9 mouse cellular contexts compared by ENCODE assay signal in the genomic region with DNA sequence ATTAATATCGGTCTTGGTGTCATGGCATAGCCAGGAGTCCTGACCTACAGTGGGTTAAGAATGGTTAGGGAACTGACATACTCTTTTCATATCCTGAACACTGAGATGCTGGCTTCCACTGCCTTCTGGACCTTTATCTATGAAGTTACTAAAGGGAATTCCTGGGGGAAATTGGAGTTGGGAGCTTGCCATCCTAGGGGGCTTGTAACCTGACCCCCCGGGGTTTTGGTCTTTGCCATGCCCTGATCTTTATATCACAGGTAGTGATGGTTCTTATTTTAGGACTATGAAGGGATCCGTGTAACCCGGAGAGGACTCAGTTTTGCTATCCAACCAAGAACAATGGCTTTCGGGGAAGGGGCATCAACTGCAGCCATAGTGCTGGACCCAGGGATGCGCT. TPM values are rescaled to one million over a fixed set of nuclear protein-coding genes. Genes with fewer than 3 reads are reported as not detected.
DNase-seq lines count a peak whose midpoint lies in the region; ATAC-seq and TF ChIP-seq lines count a peak whose summit lies in the region.
"Had no signal": no experiment of that assay in that cellular context is flagged by ENCODE, and none has a peak within 500 bp of the region (broad histone marks: within the 10 kb centered on the region; RNA-seq: fewer than 3 reads in every experiment).

No protein-coding gene starts in this region.

- no peak for TF ChIP-seq POLR2A in myocyte (IDR thresholded peaks at IDR 0.05; ENCODE audit: insufficient read length, low read depth)

- H3K4me2 ChIP-seq in hindbrain, postnatal 0 days (ENCODE audit: low read depth, low read length): peak overlapping the region; percentile 58
- H3K4me2 ChIP-seq in myocyte (ENCODE audit: low read depth): peak overlapping the region; percentile 83

- no peak overlapping the region for H3K27ac ChIP-seq in left cerebral cortex, adult 2 months
- H3K27ac ChIP-seq in hindbrain, postnatal 0 days: 0 out of 2 replicates have a peak overlapping the region, but pooled peaks have one; percentile 77

- H3K79me2 ChIP-seq in myocyte (ENCODE audit: control insufficient read depth, insufficient read depth): peaks cover 17% of the 10 kb centered on the region

- no peaks in the 10 kb centered on the region for H3K36me3 ChIP-seq in hindbrain, postnatal 0 days (ENCODE audit: insufficient read depth, low read length)
- H3K36me3 ChIP-seq in myocyte (ENCODE audit: control insufficient read depth, insufficient read depth): no peaks in the 10 kb centered on the region

- H3K4me3 ChIP-seq in left cerebral cortex, adult 2 months: peak overlapping the region; percentile 79
- peak overlapping the region; percentile 53; the same call in 1 of the 2 replicates for H3K4me3 ChIP-seq in hindbrain, postnatal 0 days (ENCODE audit: low read length)
- H3K4me3 ChIP-seq in myocyte: peak overlapping the region; percentile 49

- intact Hi-C loops in left cerebral cortex, adult 2 months (cut with DNase I): no loop called here
- intact Hi-C loops in left cerebral cortex, postnatal 25 days (cut with DNase I): no loop called here

- no peak for ATAC-seq in hindbrain, postnatal 0 days

- 88% methylated on average over 6 of the region's 6 CpGs for WGBS in hindbrain, postnatal 0 days

- no peaks in the 10 kb centered on the region for H3K27me3 ChIP-seq in hindbrain, postnatal 0 days (ENCODE audit: insufficient read depth, low read length)
- no peaks in the 10 kb centered on the region for H3K27me3 ChIP-seq in myocyte (ENCODE audit: control insufficient read depth, insufficient read depth, insufficient read length)

- peak overlapping the region; percentile 40; the same call in 1 of the 2 replicates for H3K9ac ChIP-seq in hindbrain, postnatal 0 days (replicated peaks; ENCODE audit: low read length)

- DNase-seq in left cerebral cortex, adult 2 months (ENCODE audit: extremely low spot score in 1 of 2, low spot score in 2 of 2): no peak
- no peak for DNase-seq in left cerebral cortex, postnatal 25 days (ENCODE audit: low spot score in 2 of 2)
- DNase-seq in cerebellum, postnatal 14 days: peak; percentile 28 to 59
- DNase-seq in hindbrain, postnatal 0 days (ENCODE audit: low spot score): no peak
- no peak for DNase-seq in right cerebral cortex, postnatal 14 days
- DNase-seq in spleen, postnatal 4 days (ENCODE audit: low spot score in 2 of 2): no peak
- no peak for DNase-seq in thymus, postnatal 10 days (ENCODE audit: low spot score in 2 of 2)
- DNase-seq: layer of hippocampus, adult 9-11 months had no signal

- peaks cover 6% of the 10 kb centered on the region; the same call in 1 of the 2 replicates for H3K4me1 ChIP-seq in hindbrain, postnatal 0 days (ENCODE audit: insufficient read depth, low read length)

- no peak for TF ChIP-seq CTCF in left cerebral cortex, adult 2 months (IDR thresholded peaks at IDR 0.05)
- no peak for TF ChIP-seq CTCF in hindbrain, postnatal 0 days (IDR thresholded peaks at IDR 0.05; ENCODE audit: low read depth)

- no peaks in the 10 kb centered on the region for H3K9me3 ChIP-seq in hindbrain, postnatal 0 days (ENCODE audit: low read length)

- H3ac ChIP-seq in myocyte (ENCODE audit: control insufficient read depth, insufficient read length): no peak overlapping the region

TF ChIP-seq in myocyte, 11 proteins besides CTCF, POLR2A, EP300 and RAD21:
- TF ChIP-seq REST (IDR thresholded peaks at IDR 0.05; ENCODE audit: insufficient read depth, insufficient read length) (no peak), TCF3 (IDR thresholded peaks at IDR 0.05; ENCODE audit: insufficient read length, low read depth) (no peak), MAX (IDR thresholded peaks at IDR 0.05; ENCODE audit: low read depth) (no peak), E2F4 (IDR thresholded peaks at IDR 0.05; ENCODE audit: insufficient read depth) (no peak), SRF (IDR thresholded peaks at IDR 0.05; ENCODE audit: control insufficient read depth, insufficient read length, low read depth) (no peak), CEBPB (IDR thresholded peaks at IDR 0.05; ENCODE audit: insufficient read depth, poor library complexity, severe bottlenecking) (no peak), MYOG (IDR thresholded peaks at IDR 0.05; ENCODE audit: control insufficient read depth in 1 of 3, insufficient read depth in 1 of 3, insufficient read length in 2 of 3, low read depth in 2 of 3) (no peak), MYOD1 (IDR thresholded peaks at IDR 0.05; ENCODE audit: control insufficient read depth in 1 of 3, insufficient read length in 2 of 3, low read depth in 2 of 3) (no peak), USF1 (IDR thresholded peaks at IDR 0.05; ENCODE audit: low read depth) (no peak), POLR2AphosphoS2 (IDR thresholded peaks at IDR 0.05; ENCODE audit: insufficient read length, low read depth) (no peak), TCF12 (IDR thresholded peaks at IDR 0.05; ENCODE audit: insufficient read depth, poor library complexity, severe bottlenecking) (no peak)

RNA-seq across cellular contexts. Expression of gene Wdr89, which starts 1.3 kb away (rescaled TPM):
- total RNA-seq in left cerebral cortex, adult 2 months (2021): 1 to 10 TPM; 2.3 to 3.7 TPM
- total RNA-seq in left cerebral cortex, postnatal 25 days (2021): 1 to 10 TPM; 3.0 to 3.1 TPM
- 2.4 and 2.5 TPM in 2 replicates for total RNA-seq in hindbrain, postnatal 0 days (2014; rRNA removed)
- 3.7 TPM in 2 replicates for polyA plus RNA-seq in hindbrain, postnatal 0 days (2015; fragmentation: Nextera tagmentation; extraction: Ambion mirVana)
- 25.9 TPM for polyA plus RNA-seq in myocyte (2012; fragmentation: generic; extraction: Trizol)

Comparison
In these comparisons a context has a peak if more than half of its experiments do, and no peak if none do; other contexts are left out.
1. DNase-seq: peak in cerebellum, postnatal 14 days (2 of 2); none in left cerebral cortex, adult 2 months (0 of 2), left cerebral cortex, postnatal 25 days (0 of 2), hindbrain, postnatal 0 days (single experiment), right cerebral cortex, postnatal 14 days (single experiment), spleen, postnatal 4 days (0 of 2) and thymus, postnatal 10 days (0 of 2).
2. Peak in every context shown above with its lines, with median percentiles within 50 percentile points of each other: H3K4me3 ChIP-seq.